10 mouse cellular contexts compared by ENCODE assay signal in genomic region chr5:135799746-135800145, GRCm38 (mm10). TPM values are rescaled to one million over a fixed set of nuclear protein-coding genes. Genes with fewer than 3 reads are reported as not detected.
A peak's percentile ranks its signal among the peaks of the same experiment; 100 is the strongest.
DNase-seq lines count a peak whose midpoint lies in the region.
"Had no signal": no experiment of that assay in that cellular context is flagged by ENCODE, and none has a peak within 500 bp of the region (broad histone marks: within the 10 kb centered on the region; RNA-seq: fewer than 3 reads in every experiment).

No protein-coding gene starts in this region.

- peak; percentile 68 to 78 for DNase-seq in cerebellum, postnatal 10 days
- no peak for DNase-seq in cerebellum, adult 8-10 months
- DNase-seq in layer of hippocampus, postnatal 10 days (ENCODE audit: low spot score in 2 of 2) = peak; percentile 48 to 54
- DNase-seq in layer of hippocampus, postnatal 14 days (ENCODE audit: low spot score in 2 of 2) = no peak
- peak; percentile 25 to 32 for DNase-seq in B cell, adult 2 months
- peak; percentile 10 for DNase-seq in forelimb bud, embryonic 11.5 days (ENCODE audit: low read depth, low spot score)
- no peak for DNase-seq in Muller cell, postnatal 12 days (ENCODE audit: inconsistent ontology term)
- no peak for DNase-seq in thymus, postnatal 25 days

RNA-seq across cellular contexts. Expression of gene Srrm3, which starts 6.9 kb away (rescaled TPM):
- total RNA-seq in layer of hippocampus, postnatal 10 days (2021) = 10 to 100 TPM; 62.6 to 72.2 TPM
- total RNA-seq in layer of hippocampus, postnatal 14 days (2021) = 10 to 100 TPM; 63.2 to 68.4 TPM

RNA-seq across cellular contexts. Expression of gene Mdh2, which starts 21.5 kb away (rescaled TPM):
- 100 to 1,000 TPM; 469 to 476 TPM for total RNA-seq in layer of hippocampus, postnatal 10 days (2021)
- total RNA-seq in layer of hippocampus, postnatal 14 days (2021) = 100 to 1,000 TPM; 463 to 479 TPM

RNA-seq across cellular contexts. Expression of gene Styxl1, which starts 21.6 kb away (rescaled TPM):
- under 1 TPM; 0.55 to 0.87 TPM for total RNA-seq in layer of hippocampus, postnatal 10 days (2021)
- under 1 TPM in 1 of 2 experiments, not detected in 1; 0.44 TPM for total RNA-seq in layer of hippocampus, postnatal 14 days (2021)
- total RNA-seq: ES-E14; left cerebral cortex, adult 18-20 months had no signal

RNA-seq across cellular contexts. Expression of gene Tmem120a, which starts 55.5 kb away (rescaled TPM):
- total RNA-seq in layer of hippocampus, postnatal 10 days (2021) = 10 to 100 TPM; 20.9 to 21.9 TPM
- 10 to 100 TPM; 13.7 to 15.6 TPM for total RNA-seq in layer of hippocampus, postnatal 14 days (2021)

Comparison
In these comparisons a context has a peak if more than half of its experiments do, and no peak if none do; other contexts are left out.
1. DNase-seq: peak in cerebellum, postnatal 10 days (2 of 2), layer of hippocampus, postnatal 10 days (2 of 2), B cell, adult 2 months (2 of 2) and forelimb bud, embryonic 11.5 days (single experiment); none in cerebellum, adult 8-10 months (single experiment), layer of hippocampus, postnatal 14 days (0 of 2), Muller cell, postnatal 12 days (single experiment) and thymus, postnatal 25 days (single experiment).